In genomic region chr9:58114019-58114418, GRCm38 (mm10) we compare ENCODE assay signal across 10 mouse cellular contexts. TPM values are rescaled to one million over a fixed set of nuclear protein-coding genes. Genes with fewer than 3 reads are reported as not detected.
DNase-seq lines count a peak whose midpoint lies in the region; ATAC-seq lines count a peak whose summit lies in the region.
"Had no signal": no experiment of that assay in that cellular context is flagged by ENCODE, and none has a peak within 500 bp of the region (broad histone marks: within the 10 kb centered on the region; RNA-seq: fewer than 3 reads in every experiment).

No protein-coding gene starts in this region.

- no peak overlapping the region for H3K4me3 ChIP-seq in kidney, embryonic 15.5 days (replicated peaks)
- peak overlapping the region; percentile 47 for H3K4me3 ChIP-seq in forebrain, embryonic 10.5 days
- no peak overlapping the region for H3K4me3 ChIP-seq in hindbrain, embryonic 15.5 days
- no peak overlapping the region for H3K4me3 ChIP-seq in midbrain, embryonic 15.5 days
- no peak overlapping the region for H3K4me3 ChIP-seq in liver, embryonic 12.5 days

- no peak overlapping the region for H3K9ac ChIP-seq in kidney, embryonic 15.5 days
- no peak overlapping the region for H3K9ac ChIP-seq in hindbrain, embryonic 15.5 days
- H3K9ac ChIP-seq in midbrain, embryonic 15.5 days: no peak overlapping the region
- no peak overlapping the region for H3K9ac ChIP-seq in liver, embryonic 12.5 days

- H3K27ac ChIP-seq in kidney, embryonic 15.5 days: peak overlapping the region; percentile 57
- H3K27ac ChIP-seq in forebrain, embryonic 10.5 days: peak overlapping the region; percentile 92
- peak overlapping the region; percentile 87 for H3K27ac ChIP-seq in hindbrain, embryonic 15.5 days (replicated peaks)
- peak overlapping the region; percentile 90 for H3K27ac ChIP-seq in midbrain, embryonic 15.5 days
- no peak overlapping the region for H3K27ac ChIP-seq in liver, embryonic 12.5 days

- no peaks in the 10 kb centered on the region for H3K36me3 ChIP-seq in kidney, embryonic 15.5 days
- H3K36me3 ChIP-seq in forebrain, embryonic 10.5 days (replicated peaks): no peaks in the 10 kb centered on the region
- H3K36me3 ChIP-seq in hindbrain, embryonic 15.5 days: no peaks in the 10 kb centered on the region
- no peaks in the 10 kb centered on the region for H3K36me3 ChIP-seq in midbrain, embryonic 15.5 days (replicated peaks)
- H3K36me3 ChIP-seq in liver, embryonic 12.5 days: no peaks in the 10 kb centered on the region

- peak overlapping the region; percentile 53 for H3K4me2 ChIP-seq in kidney, embryonic 15.5 days
- H3K4me2 ChIP-seq in hindbrain, embryonic 15.5 days: peak overlapping the region; percentile 45; the same call in 1 of the 2 replicates
- H3K4me2 ChIP-seq in midbrain, embryonic 15.5 days: peak overlapping the region; percentile 45
- H3K4me2 ChIP-seq in liver, embryonic 12.5 days: no peak overlapping the region

- no peak for DNase-seq in kidney, postnatal 25 days
- no peak for DNase-seq in forebrain, embryonic 10.5 days (ENCODE audit: extremely low spot score, low spot score)
- DNase-seq in cerebellum, adult 18-20 months: no peak
- no peak for DNase-seq in adrenal gland, adult 2 months

- 10% methylated on average over 9 of the region's 9 CpGs for WGBS in kidney, embryonic 15.5 days
- WGBS in forebrain, embryonic 10.5 days: 2% methylated on average over 9 of the region's 9 CpGs
- WGBS in hindbrain, embryonic 15.5 days: 7% methylated on average over 9 of the region's 9 CpGs
- 5% methylated on average over 9 of the region's 9 CpGs for whole genome bisulfite sequencing in midbrain, embryonic 15.5 days
- 7% methylated on average over 9 of the region's 9 CpGs for WGBS in liver, embryonic 12.5 days (ENCODE audit: insufficient replicate concordance)

- peaks cover 66% of the 10 kb centered on the region for H3K4me1 ChIP-seq in kidney, embryonic 15.5 days
- peaks cover 82% of the 10 kb centered on the region for H3K4me1 ChIP-seq in forebrain, embryonic 10.5 days
- H3K4me1 ChIP-seq in hindbrain, embryonic 15.5 days (replicated peaks): peaks cover 56% of the 10 kb centered on the region
- peaks cover 60% of the 10 kb centered on the region for H3K4me1 ChIP-seq in midbrain, embryonic 15.5 days
- H3K4me1 ChIP-seq in liver, embryonic 12.5 days: peaks cover 20% of the 10 kb centered on the region

- no peaks in the 10 kb centered on the region for H3K9me3 ChIP-seq in kidney, embryonic 15.5 days (replicated peaks)
- no peaks in the 10 kb centered on the region for H3K9me3 ChIP-seq in forebrain, embryonic 10.5 days
- H3K9me3 ChIP-seq in hindbrain, embryonic 15.5 days: no peaks in the 10 kb centered on the region
- no peaks in the 10 kb centered on the region for H3K9me3 ChIP-seq in midbrain, embryonic 15.5 days
- no peaks in the 10 kb centered on the region for H3K9me3 ChIP-seq in liver, embryonic 12.5 days (replicated peaks)

- no peak for ATAC-seq in kidney, embryonic 15.5 days (replicated peaks; ENCODE audit: low FRiP score)
- no peak for ATAC-seq in hindbrain, embryonic 15.5 days (ENCODE audit: low FRiP score, low read depth)
- ATAC-seq in midbrain, embryonic 15.5 days (replicated peaks): no peak
- ATAC-seq in liver, embryonic 12.5 days: no peak

- H3K27me3 ChIP-seq in kidney, embryonic 15.5 days: peaks cover 12% of the 10 kb centered on the region; the same call in 1 of the 2 replicates
- peaks cover 88% of the 10 kb centered on the region for H3K27me3 ChIP-seq in forebrain, embryonic 10.5 days (ENCODE audit: poor library complexity, severe bottlenecking)
- no peaks in the 10 kb centered on the region for H3K27me3 ChIP-seq in hindbrain, embryonic 15.5 days
- no peaks in the 10 kb centered on the region; the same call in 1 of the 2 replicates for H3K27me3 ChIP-seq in midbrain, embryonic 15.5 days (replicated peaks)
- H3K27me3 ChIP-seq in liver, embryonic 12.5 days (replicated peaks): peaks cover 91% of the 10 kb centered on the region

RNA-seq across cellular contexts. Expression of gene Ccdc33, which starts 4.6 kb away (rescaled TPM):
- 0.29 and 0.44 TPM in 2 replicates for polyA plus RNA-seq in kidney, embryonic 15.5 days (2015; fragmentation: Nextera tagmentation; extraction: Ambion mirVana)
- polyA plus RNA-seq in forebrain, embryonic 10.5 days (2016; fragmentation: Nextera tagmentation; extraction: Ambion mirVana): 0.36 and 0.90 TPM in 2 replicates
- 0.38 and 0.58 TPM in 2 replicates for polyA plus RNA-seq in hindbrain, embryonic 15.5 days (2015; fragmentation: Nextera tagmentation; extraction: Ambion mirVana)
- 0.36 and 0.79 TPM in 2 replicates for polyA plus RNA-seq in midbrain, embryonic 15.5 days (2015; fragmentation: Nextera tagmentation; extraction: Ambion mirVana)
- polyA plus RNA-seq in liver, embryonic 12.5 days (2016; fragmentation: Nextera tagmentation; extraction: Ambion mirVana): not detected in 2 replicates
- total RNA-seq in adrenal gland, adult 2 months (2021): under 1 TPM; 0.21 to 0.84 TPM
- polyA plus RNA-seq in adrenal gland, adult 2 months (2012; rRNA removed): 0.18 and 0.34 TPM in 2 replicates
- total RNA-seq: monocyte, adult 5-6 weeks had no signal
- polyA plus RNA-seq: kidney, adult 2 months had no signal

RNA-seq across cellular contexts. Expression of gene Stra6, which starts 50.4 kb away (rescaled TPM):
- polyA plus RNA-seq in kidney, embryonic 15.5 days (2015; fragmentation: Nextera tagmentation; extraction: Ambion mirVana): 28.0 and 29.7 TPM in 2 replicates
- 33.0 and 37.1 TPM in 2 replicates for polyA plus RNA-seq in forebrain, embryonic 10.5 days (2016; fragmentation: Nextera tagmentation; extraction: Ambion mirVana)
- polyA plus RNA-seq in hindbrain, embryonic 15.5 days (2015; fragmentation: Nextera tagmentation; extraction: Ambion mirVana): 16.0 and 17.5 TPM in 2 replicates
- polyA plus RNA-seq in midbrain, embryonic 15.5 days (2015; fragmentation: Nextera tagmentation; extraction: Ambion mirVana): 15.0 and 15.7 TPM in 2 replicates
- polyA plus RNA-seq in liver, embryonic 12.5 days (2016; fragmentation: Nextera tagmentation; extraction: Ambion mirVana): 0.60 and 1.2 TPM in 2 replicates
- 1 to 10 TPM; 1.5 to 1.8 TPM for total RNA-seq in adrenal gland, adult 2 months (2021)
- polyA plus RNA-seq in adrenal gland, adult 2 months (2012; rRNA removed): 2.0 and 2.6 TPM in 2 replicates
- total RNA-seq: monocyte, adult 5-6 weeks had no signal
